Mouse (Mus musculus): ENCODE results near the gene Samd8.

The Samd8 gene

DNA sequence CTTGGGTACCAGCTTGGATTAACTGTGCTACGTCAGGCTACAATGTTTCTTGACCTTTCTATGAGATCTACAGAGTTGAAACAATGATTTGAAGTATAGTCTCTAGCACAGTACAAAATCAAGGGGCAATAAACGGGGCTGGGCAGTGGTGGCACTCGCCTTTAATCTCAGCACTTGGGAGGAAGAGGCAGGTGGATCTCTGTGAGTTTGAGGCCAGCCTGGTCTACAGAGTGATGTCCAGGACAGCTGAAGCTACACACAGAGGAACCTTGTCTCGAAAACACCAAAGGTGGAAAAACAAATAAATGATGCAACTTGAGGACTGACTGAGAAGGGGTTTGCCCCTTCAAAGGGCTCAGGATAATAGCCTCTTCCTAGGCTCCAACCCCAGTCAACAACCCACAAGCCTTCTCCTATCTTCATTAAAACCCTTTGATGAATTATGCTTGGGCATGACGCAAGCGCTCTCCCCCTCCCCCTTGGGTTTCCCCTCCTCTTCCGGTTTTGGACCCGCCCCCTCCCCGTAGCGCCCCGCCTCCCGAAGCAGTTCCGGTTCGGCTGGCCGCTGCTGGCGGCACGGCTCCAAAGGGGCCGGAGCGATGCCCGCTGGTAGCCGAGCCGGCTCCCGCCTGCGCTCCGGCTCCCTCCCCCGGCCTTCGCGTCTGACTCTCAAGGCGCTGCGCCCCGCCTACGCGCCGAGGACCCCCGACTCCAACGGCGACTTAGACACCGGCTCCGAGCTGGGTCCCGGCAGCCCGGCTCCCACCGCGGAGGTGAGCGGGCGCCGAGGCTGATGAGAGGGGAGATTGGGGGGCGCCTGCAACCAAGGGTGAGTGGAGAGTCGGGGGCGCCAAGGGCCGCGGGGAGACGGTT, at the start of gene Samd8:
Samd8 (plus strand) TSS at position 524 of the 873 bp plus-strand sequence.
- peak; percentile 87 for DNase-seq

DNA sequence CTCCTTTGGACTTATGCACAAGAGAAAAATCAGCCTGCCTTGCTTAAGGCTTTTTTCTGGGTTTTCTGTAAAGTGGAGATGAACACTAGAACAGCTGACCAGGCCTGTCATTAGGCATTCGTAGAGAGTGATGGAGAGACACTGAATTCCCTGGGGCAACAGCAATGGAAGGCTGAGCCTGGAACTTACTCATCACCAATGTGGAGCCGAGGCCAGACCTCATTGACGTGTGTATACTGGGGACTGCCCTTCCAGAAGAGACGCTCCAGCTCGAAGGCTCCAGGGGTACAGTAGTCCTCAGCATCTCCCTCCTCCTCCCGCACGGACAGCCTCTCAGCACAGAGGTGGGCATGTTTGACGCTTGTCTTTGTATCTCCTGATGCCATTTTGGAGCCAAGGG, 47.6 kb upstream of the Samd8 start:
- DNase-seq: no peak

DNA sequence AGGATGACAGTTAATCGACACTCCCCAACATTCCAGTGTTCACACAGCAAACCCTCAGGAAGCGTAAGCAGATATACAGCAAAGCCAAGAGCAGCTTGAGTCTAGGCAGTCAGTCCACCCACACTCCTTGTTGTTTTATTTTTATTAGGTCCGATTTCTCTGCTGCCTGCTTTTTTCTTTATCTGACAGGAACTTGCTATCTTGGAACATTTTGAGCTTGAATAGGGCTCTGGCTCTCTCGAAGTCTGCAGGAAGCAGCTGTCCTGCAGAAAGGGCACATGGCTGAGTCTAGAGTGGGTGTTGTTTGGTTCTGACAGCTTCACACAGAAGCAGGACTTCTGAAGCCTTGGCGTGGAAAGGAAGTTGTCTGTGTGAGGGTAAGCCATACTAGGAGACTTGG, 47.1 kb upstream of the Samd8 start:
- DNase-seq: peak; percentile 66

DNA sequence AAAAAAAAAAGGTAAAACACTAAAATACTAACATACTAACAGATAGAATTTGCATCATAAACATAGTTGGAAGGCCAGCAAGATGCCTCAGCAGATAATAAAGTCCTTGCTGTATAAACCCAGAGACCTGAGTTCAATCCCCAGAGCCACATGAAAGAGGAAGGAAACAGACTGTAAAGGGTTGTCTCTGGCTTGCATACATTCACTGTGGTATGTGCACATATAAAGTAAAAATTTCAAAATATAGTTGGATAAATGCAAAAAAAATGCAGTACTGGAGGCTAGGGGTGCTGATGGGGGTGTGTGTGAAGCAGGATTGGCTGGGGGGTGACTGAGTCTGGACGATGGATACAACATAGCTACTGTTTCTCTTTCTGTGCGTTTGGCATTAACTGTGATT, 44.9 kb upstream of the Samd8 start:
- no peak for DNase-seq

DNA sequence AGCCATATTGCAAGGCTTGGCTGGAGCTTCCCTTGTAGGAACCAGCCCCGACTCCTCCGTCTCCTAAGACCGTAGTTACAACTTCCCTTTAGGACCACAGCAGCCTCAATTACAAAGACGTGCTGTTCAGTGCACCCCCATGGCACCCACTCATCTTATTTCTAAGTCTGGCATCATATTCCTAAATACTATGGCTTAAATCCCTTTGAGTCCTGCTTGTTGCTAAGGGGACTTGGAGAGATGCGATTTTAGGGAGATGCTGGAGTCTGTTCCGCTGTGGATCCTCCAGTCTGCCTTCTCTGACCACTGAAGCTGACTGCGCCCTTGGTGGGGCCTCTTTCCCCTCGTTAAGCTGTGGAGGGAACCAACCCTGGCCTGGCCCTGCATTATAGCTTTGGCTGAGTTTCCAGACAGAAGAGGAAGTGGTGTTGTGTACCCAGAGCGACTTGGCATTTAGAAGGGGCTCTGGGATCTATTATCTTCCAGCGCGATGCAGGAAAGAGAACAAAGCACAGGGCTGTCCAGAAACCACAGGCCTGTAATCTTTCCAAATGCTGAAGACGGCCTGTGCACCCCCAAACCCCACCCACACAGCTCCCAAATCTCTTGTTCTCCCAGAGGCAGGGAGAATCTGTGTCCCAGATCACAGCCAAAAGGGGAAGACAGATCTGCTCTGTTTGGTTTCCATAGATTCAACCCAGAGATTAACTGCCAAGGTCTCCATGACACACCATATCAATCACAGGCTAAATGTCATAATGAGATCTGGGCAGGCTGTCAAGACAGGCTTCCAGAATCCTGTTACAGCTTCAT, 43.4 kb upstream of the Samd8 start:
- peak; percentile 88 for DNase-seq

DNA sequence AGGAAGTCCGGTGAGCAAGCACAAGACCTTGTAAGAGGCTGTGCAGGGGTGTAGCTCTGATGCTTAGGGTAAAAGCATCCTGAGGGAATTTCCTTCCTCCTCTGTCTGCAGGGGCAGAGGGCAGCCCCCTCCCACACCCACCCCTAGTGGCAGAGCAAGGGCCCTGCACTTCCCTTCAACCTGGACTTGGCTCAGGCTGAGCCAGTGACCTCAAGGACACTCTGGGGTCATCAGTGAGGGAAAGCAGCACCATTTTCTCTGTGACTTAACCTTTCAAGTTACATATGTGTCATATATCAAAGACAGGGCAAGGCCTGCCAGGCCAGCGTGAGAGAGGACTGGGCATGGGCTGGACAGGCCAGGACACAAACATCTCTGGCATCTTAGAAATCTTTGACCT, 40.8 kb upstream of the Samd8 start:
- peak; percentile 35 for DNase-seq

DNA sequence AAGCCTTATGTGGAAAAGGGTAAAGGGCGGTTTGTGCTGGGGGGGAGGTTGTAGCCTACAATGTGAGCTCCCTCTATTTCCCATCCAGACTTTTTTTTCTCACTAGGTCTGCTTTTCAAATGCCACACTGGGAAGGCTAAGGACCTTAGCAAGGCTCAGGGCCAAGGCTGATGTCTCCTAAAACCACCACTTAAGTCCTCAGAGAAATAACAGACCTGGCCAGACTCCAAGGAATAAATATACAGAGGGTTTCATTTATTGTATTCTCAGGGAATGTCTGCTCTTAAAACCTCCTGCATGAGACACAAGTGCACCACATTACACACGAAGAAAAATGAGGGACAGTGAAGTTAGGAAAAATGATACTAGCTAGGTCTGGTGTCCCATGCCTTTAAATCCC, 39.1 kb upstream of the Samd8 start:
- DNase-seq: no peak

DNA sequence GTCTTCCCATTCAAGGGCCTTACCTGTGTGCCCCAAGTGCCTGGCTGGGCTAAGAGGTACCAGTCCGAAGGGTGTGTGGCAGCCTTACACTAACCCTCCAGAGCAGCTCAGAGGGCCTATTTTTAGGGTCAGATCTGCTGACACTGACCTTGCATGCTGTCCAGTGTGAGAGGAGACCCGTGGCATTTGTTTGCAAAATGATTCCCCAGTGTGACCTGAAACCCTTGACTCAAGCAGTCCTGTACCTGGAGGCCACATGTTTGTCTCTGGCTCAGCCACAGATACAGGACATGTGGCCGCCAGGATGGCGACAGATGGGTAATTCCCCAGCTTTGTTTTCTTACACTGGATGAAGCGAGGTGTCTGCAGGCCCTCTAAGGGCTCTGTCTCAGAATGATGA, 35.8 kb upstream of the Samd8 start, which contains the start of gene Dupd1:
Dupd1 (minus strand) TSS at position 91 of the 400 bp plus-strand sequence.
- no peak for DNase-seq

DNA sequence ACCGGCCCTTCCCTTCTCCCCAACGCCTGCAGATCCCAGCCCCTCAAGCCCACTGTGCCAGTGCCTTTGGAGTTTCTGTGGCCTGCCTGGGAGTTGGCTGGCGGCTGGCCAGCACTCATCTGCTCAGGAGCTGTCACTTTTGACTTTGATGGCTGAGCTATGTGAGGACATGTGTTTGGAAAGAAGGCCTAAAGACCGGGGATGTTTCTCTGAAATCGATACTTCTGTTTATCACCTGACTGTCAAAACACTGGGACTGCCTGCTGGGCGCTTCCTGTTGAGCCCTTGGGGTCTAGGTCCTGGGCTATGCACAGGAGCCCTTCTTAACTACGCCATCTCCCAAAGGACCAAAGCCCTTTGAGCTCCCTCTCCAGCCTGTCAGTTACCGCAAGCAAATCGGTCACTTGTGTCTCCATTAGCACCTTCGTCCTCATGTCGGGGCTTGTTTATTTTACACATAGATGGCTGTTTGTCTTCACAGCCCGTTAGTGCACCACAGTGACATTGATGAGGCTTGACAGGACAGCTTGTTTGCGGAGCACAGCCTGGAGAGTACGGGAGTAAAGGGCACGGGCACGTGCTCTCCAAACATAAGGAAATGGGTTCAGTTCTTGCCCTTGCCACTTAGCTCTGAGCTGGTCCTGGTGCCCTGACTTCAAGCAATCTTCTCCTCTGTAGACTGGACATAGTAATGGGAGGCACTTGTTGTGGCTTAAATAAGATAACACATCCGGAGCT, 30.5 kb upstream of the Samd8 start:
- DNase-seq: no peak

DNA sequence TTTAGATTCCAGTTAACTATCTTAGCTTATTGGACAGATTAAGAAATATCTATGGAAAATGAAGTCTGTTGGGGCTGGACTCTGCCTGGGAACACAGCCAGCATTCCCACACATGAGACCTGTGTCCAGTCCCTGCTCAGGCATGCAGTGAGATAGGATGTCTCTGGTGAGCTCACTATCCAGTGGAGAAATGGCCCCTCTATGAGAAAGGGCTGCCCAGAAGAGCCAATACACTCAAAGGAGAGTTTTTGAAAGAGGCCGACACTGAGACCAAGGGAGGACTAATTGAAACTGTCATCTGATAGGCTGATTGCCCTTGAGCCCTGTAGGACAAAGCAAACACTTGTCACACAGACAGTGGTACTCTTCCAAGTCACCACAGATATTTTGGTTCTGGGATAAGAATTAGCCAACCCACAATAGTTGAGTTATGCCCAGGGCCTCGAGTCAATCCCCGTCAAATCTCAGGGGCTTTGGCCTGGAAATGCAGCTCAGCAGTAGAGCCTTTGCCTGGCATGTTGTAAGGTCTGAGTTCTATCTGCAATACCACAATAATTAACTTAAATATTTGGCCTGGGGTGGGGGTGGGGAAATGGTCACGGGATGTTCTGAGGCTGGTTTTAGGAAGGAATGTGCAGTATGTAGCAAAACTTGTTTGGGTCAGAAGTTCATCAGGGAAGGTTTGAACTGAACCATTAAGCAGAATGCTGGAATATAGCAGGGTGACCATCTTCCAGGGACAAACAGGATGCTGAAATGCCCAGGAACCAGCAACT, 29.7 kb upstream of the Samd8 start:
- no peak for DNase-seq

DNA sequence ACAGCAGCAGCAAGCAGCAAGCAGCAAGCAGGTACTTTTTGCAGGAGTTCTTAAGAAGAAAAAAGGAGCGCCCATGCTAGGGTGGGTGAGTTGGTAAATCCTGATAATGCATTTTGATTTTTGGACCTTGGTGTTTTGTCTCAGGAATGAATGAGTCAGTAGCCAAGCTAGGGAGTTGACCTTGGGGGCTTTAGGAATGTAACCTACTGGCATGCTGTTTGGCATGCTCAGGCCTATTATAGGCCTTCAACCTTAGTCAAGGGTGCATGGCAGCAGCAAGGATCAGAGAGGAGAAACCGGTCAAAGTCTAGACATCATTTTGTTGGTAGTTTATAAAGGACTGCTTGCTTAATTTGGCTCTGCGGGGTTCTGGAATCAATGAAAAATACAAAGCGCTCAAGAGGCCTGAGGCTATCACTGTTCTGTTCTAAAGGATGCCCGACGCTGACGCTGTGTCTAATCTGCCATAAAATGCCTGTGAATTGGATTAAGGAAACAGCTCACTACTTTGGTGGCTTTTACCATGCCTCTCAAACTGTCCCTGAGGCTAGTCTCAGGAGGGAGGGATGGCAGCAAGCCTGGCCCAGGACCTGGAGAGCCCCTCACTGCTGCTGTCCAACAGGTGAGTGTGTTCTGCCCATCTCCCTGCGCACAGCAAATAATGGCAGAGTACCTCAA, 28.2 kb upstream of the Samd8 start:
- no peak for DNase-seq

DNA sequence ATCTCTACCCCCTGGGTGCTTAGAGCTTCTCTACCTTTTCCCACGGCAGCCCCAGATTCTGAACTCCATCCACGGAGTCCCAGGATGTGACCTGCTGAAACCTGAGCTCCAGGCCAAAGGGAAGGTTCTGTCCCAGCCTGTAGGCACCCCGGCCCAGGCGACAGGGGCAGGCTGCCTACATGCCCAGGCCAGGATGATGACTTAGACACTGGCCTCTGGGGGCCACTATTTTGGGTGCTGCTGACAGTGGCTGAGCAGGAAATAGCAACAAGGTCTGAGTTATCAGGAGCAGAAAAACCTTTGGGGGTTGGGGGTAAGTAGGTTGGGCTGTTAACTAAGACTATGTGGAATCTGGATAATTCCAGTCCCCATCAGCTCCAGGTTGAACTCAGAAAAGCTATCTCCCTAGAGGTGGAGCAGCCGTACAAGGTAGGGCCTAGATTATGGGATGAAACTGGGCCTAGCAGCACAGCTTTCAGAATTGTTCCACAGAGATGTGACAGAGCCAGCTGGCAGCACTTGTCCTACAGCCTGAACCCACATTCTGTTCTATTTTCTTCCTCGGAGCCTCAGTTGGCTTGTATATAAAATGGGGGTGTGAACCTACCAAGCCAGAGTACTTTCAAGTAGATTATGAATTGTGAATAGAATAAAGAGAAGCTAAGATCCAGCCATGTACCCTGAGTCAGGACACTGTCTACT, 21.1 kb upstream of the Samd8 start:
- DNase-seq: no peak

DNA sequence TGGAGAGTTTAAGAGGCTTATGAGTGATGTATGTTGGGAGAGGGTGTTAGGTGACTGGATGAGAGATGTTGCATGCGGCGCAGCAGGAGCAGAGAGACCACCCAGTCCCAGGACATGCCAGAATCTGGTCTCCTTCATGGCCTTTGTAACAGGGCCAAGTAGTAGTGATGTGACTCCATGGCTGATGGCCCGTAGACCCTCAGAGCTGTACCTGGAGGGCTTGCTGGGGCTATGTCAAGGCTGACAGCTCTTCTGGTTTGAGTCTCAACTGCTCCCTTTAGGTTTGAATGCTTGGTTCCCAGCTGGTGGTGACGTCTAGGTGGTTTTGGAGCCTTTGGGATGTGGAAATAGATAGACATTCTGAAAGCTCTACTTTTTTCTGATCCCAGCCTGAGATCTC, 20.4 kb upstream of the Samd8 start:
- no peak for DNase-seq

DNA sequence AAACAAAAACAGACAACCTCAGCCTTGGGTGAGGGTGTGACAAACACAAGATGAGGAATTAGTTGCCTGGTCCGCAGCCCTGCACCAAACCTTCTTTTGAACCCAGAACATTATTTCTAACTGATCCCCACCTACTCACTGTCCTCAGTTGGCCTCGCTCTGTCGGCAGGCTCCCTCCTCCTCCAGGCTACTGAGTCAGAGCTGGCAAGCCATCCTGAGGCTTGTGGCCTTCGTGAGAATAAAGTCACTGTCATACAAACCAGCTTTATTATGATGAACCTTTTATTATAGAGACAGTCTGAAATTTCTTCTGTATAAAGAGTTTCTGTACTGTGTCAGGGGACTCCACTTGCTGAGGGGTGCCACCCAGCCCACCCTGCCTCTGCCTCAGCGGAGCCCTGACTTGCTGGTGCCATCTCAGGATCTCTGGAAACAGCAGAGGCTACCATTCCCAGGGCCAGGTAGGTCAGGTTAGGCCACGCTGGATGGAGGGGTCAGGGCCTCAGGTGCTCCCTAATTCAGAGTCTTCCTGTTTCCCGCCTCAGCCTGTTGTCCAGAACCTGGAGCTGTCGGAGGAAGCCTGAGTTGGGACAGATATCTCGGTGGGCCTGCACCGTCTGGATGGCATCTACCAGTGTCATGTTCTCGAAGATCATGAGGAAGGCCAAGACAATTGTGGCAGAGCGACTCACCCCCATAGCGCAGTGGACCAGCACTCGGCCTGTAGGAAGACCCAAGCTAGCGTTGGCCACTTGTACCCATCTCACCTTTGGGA, 17.0 kb upstream of the Samd8 start:
- no peak for DNase-seq

DNA sequence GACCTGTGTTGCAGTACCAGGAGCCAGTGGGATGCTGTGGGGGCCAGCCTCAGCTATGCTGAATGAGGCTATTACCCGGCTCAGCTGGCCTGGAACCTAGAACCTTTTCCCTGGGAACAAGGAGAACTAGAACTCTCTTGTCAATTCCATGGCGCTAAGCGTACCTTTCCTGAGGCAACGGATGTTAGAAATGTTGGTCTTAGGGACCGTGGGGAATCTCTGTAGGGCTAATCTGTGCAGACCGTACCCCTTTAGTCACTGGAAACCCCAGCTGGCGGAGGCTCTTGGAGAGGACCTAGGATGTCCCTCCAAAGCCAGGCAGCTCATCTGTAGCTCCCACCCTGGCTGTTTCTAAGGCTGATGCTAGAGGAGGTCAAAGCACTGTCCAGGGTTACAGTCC, 10.0 kb upstream of the Samd8 start:
- no peak for DNase-seq

DNA sequence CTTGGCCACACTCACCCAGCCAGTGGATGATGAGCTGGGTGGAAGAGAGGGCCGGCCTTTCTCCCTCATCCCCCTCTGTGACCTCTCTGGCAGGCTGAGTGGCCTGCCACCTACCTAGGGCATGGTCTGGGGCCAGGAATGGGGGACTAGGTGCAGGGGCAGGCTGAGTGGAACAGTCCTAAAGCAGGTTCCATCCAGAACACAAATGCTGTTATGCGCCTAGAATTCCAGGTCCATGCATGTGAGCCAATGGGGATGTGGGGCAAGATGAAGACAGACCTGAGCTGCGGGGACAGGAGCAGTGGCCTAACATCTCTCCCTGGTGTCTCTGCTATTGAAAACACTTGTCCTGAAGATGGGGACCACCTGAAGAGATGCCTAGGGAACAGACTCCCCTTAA, 9.0 kb upstream of the Samd8 start:
- DNase-seq: no peak

DNA sequence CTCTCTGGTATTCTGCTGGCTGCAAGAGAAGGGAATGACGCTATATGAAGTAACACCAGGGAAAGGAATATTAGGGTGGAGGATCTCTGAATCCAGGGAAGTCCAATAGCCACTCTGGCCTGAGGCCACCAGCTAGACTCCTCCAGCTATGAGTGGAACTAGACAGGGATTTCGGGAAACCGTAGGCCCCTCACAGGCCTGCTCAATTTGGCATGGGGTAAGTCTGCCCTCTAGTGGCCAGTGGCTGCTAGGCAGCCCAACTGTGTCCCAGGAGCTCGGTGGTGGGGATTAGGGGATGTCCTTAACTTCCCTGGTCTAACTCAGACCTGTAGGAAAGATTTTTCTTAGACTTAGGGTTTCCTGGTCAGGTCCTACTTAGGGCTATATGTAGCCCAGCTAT, 8.5 kb upstream of the Samd8 start:
- peak; percentile 89 for DNase-seq

DNA sequence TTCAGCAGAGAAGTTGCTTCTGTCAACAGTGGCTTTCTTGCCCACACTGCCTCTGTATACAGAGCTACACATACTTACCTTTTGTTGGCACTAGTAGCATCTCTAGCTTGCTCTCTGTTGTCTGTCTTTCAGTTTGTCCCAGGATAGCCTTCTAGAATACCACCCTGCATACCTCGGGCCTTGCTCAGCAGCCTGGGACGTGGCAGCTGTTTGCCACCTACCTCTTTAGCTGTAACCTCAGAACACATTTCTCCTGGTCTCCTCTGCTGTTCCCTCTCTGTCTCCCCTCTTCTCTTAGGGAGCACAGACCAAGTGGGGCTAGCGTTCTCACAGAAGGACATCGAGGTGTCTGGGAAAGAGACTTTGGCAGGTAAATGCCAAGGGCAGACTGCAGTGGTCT, 7.9 kb upstream of the Samd8 start:
- DNase-seq: no peak

DNA sequence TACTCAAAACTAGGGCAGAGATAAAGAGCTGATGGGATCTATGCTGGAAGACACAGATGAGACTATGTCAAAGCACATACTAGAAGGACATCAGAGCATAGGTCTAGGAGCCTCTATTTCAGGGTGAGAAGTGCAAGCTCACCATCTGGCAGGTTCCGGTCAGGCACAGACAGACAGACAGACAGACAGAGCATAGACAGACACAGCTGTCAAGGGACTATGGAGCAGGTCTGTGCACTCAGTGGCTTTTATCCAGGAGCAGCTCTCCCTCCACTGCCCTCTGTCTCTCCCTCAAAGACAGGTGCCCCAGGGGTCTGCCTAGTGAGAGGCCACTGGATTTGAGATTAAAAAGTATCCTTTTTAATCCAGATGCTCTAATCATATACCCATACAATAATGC, 6.2 kb upstream of the Samd8 start:
- DNase-seq: no peak

DNA sequence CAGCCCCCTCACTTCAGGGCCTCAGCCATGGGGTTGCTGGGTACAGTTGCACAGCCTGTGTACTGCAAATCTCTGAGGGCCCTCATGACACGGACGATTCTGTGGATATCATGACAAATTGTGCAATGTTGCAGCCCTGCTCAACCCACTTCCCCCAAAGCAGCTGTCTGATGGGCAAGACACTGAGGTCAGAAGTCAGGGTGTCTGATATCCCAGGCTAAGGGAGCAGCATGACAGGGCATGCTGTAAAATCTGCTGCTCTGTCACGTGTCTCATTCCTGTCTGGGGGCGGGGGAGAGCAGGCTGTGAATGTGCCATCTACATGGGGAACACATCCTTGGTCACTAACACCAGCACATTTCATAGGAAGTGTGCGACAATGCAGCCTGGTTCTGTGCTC, 5.2 kb upstream of the Samd8 start:
- no peak for DNase-seq

DNA sequence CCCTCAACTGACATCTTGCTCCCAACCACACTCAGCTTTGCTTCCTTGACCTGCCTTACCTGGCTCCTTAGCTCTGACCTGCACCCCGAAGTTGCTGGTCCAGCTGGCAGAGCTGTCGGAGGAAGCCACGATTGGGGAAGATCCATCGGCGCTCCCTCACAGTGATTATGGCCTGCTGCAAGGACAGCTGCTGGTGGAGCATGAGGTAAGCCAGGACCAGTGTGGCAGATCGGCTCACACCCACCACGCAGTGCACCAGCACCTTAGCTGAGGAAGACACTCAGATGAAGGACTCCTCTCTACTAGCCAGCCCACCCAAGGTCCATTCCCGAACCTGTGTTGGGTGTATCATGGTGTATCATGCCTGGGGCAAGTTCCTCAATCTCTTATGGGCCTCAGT, 4.1 kb upstream of the Samd8 start:
- DNase-seq: no peak

All from lung, postnatal 10 days (tissue).